Mouse (Mus musculus): ENCODE data around the gene Apba3.

DNA sequence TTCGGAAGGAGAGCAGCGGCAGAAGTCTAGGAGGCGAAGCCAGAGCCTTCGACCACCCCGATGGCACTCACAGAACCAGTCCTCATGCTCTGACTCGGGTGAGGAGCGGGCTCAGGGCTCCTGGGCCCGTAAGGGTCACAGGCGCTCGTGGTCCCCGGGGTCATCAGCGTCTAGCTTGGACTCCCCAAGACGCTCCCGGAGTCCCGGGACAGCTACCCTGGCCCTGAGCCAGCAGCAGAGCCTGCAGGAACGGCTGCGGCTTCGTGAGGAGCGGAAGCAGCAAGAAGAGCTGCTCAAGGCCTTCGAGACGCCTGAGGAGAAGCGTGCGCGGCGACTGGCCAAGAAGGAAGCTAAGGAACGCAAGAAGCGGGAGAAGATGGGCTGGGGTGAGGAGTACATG is 55.7 kb downstream of the Apba3 start:
- no peak for TF ChIP-seq CTCF (IDR thresholded peaks at IDR 0.05; ENCODE audit: borderline replicate concordance, control insufficient read depth, extremely low read depth, insufficient read depth, low read length, poor library complexity)
- no peak for TF ChIP-seq POLR2A (IDR thresholded peaks at IDR 0.05; ENCODE audit: control insufficient read depth, extremely low read depth, insufficient read depth, low read length, poor library complexity)

All from thymus, adult 2 months (tissue).